Mouse (Mus musculus) lung, embryonic 14.5 days (tissue): ENCODE measurements around the gene Nipa1. TPM values are rescaled to one million over a fixed set of nuclear protein-coding genes. Genes with fewer than 3 reads are reported as not detected.

ENCODE experiments used
- ATAC-seq: fragments of 200-750 bp; cut with Nextera tagmentation; 2 replicates; pipeline ENCODE4 v1.8.0; 2017; ENCODE audit warnings: mild to moderate bottlenecking, moderate TSS enrichment, moderate library complexity; ENCODE audit not compliant: insufficient read depth
- DNase-seq: peaks from one replicate; pipeline ENCODE4 v3.0.0-alpha.2; 2015
- H3K27ac ChIP-seq: fragments of 300-500 bp; sonication (generic); 2 replicates; pipeline ENCODE4 v1.5.1; 2014; ENCODE audit warnings: low read depth, mild to moderate bottlenecking, moderate library complexity
- H3K27me3 ChIP-seq: fragments of 300-500 bp; sonication (generic); 2 replicates; pipeline ENCODE4 v1.6.1; 2014; ENCODE audit warnings: low read length, control low read depth; ENCODE audit not compliant: insufficient read depth
- H3K36me3 ChIP-seq: fragments of 300-500 bp; sonication (generic); 2 replicates; pipeline ENCODE4 v1.6.1; 2014; ENCODE audit warnings: control low read depth; ENCODE audit not compliant: insufficient read depth
- H3K4me1 ChIP-seq: fragments of 300-500 bp; sonication (generic); 2 replicates; pipeline ENCODE4 v1.6.1; 2014; ENCODE audit warnings: antibody characterized with exemption, control low read depth; ENCODE audit not compliant: insufficient read depth
- H3K4me2 ChIP-seq: fragments of 300-500 bp; sonication (generic); 2 replicates; pipeline ENCODE4 v1.6.1; 2014; ENCODE audit warnings: mild to moderate bottlenecking
- H3K4me3 ChIP-seq: fragments of 300-500 bp; sonication (generic); 2 replicates; pipeline ENCODE4 v1.5.1; 2014; ENCODE audit warnings: low read depth, low read length
- H3K9ac ChIP-seq: fragments of 300-500 bp; sonication (generic); 2 replicates; pipeline ENCODE4 v1.6.1; 2014
- H3K9me3 ChIP-seq: fragments of 300-500 bp; sonication (generic); 2 replicates; pipeline ENCODE4 v1.6.1; 2016; ENCODE audit warnings: low read depth, low read length, control low read depth
- CTCF ChIP-seq: IDR thresholded peaks from 2 replicates; pipeline ENCODE4 v1.5.1; 2016; ENCODE audit warnings: antibody characterized with exemption, low read depth
- WGBS: fragments of 180-500 bp; shearing (Covaris S2); extraction: QIAGEN DNeasy Blood & Tissue Kit; methylation state at CpG from one replicate; pipeline ENCODE4 v1.1.7; 2014; 5-methylcytosine and 5-hydroxymethylcytosine counted together
- polyA plus RNA-seq: library from polyadenylated mRNA; unstranded; fragments of >200 nt; fragmentation: Nextera tagmentation; extraction: Ambion mirVana; gene quantifications from 2 replicates; pipeline ENCODE4 v1.2.1, GENCODE M21; 2014

Nipa1 gene
- polyA plus RNA-seq, 1 experiment from 2014 or later, result 6.7 TPM

DNA sequence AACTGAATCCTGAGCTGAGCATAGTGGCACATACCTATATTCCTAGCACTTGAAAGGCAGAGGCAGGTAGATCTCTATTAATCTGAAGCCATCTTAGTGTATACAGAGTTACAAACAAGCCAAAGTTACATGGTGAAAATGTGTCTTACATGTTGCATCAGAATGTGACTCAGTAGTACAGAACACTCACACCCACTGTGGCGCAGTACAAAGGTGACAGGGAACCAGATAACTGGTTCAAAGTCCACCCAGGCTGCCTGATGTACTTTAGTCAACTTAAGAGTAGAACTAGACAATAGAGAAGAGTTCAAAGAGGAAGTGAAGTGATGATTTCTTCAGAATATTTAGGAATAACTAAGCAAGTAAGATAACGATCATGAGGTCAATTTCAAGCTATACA is 84.7 kb downstream of the Nipa1 start:
- Histone ChIP-seq H3K27ac (no peak overlapping the region), H3K4me2 (no peak overlapping the region), H3K4me3 (no peak overlapping the region), H3K4me1 (no peaks in the 10 kb centered on the region), H3K9ac (no peak overlapping the region), H3K9me3 (no peaks in the 10 kb centered on the region), H3K27me3 (no peaks in the 10 kb centered on the region), H3K36me3 (peaks cover 24% of the 10 kb centered on the region)
- TF ChIP-seq CTCF, result no peak
- DNase-seq (no peak), ATAC-seq (no peak)
- 96% methylated on average over 2 of the region's 2 CpGs for WGBS

DNA sequence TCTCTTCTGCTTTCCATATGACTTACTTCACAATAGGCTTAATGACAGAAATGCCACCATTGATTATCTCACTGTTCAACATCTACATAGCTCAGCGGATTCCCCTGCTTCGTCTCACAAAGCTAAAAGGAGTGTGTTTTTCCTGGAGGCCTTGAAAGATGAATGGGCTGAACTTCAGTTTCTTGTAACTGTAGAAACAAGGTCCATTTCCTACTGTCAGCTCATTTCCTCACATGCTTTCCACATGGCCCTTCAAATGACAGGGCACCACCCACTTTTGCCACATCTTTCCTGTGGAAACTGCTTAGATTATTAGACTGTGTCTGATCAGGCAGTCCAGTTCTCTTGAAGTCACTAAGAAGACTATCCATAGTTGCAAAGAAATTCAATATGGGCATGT is 91.1 kb downstream of the Nipa1 start:
- ATAC-seq, result no peak
- no peak for DNase-seq
- H3K9me3 ChIP-seq, result no peaks in the 10 kb centered on the region
- WGBS, result 80% methylated on average over 2 of the region's 2 CpGs
- no peak overlapping the region for H3K4me2 ChIP-seq
- TF ChIP-seq CTCF, result no peak
- no peak overlapping the region for H3K9ac ChIP-seq
- no peaks in the 10 kb centered on the region for H3K27me3 ChIP-seq
- no peak overlapping the region for H3K27ac ChIP-seq
- H3K4me3 ChIP-seq, result no peak overlapping the region
- peaks cover 71% of the 10 kb centered on the region for H3K36me3 ChIP-seq
- H3K4me1 ChIP-seq, result no peaks in the 10 kb centered on the region

Other genes starting within 250 kb of the Nipa1 start
- gene Tubgcp5, start 225.8 kb downstream of the Nipa1 start, polyA plus RNA-seq, result 30.9 and 32.3 TPM in 2 replicates
- 129 and 138 TPM in 2 replicates for gene Cyfip1, start 178.2 kb downstream of the Nipa1 start, polyA plus RNA-seq
- gene Nipa2, start 57.5 kb downstream of the Nipa1 start, polyA plus RNA-seq, result 55.8 and 57.8 TPM in 2 replicates
- gene Herc2, start 30.2 kb upstream of the Nipa1 start, polyA plus RNA-seq, result 27.0 and 29.5 TPM in 2 replicates
- gene Oca2, start 219.8 kb upstream of the Nipa1 start, polyA plus RNA-seq, result not detected in 2 replicates